Mouse (Mus musculus) embryonic fibroblast, embryonic 13.5 days (primary cell): ENCODE data around the gene Zfp956.

Experiments
- CTCF ChIP-seq: IDR thresholded peaks from 2 replicates; pipeline ENCODE4 v1.5.1; 2011; ENCODE audit warnings: mild to moderate bottlenecking, control low read depth, low read length, moderate library complexity, borderline replicate concordance; ENCODE audit not compliant: insufficient read depth
- POLR2A ChIP-seq: IDR thresholded peaks from 2 replicates; pipeline ENCODE4 v1.6.1; 2011; ENCODE audit warnings: low read depth, mild to moderate bottlenecking, control low read depth, low read length, moderate library complexity

GRCm38 (mm10) chr6:47943721-47944120 is 9.5 kb upstream of the Zfp956 start:
- TF ChIP-seq CTCF (no peak), POLR2A (no peak)
